Mouse (Mus musculus): ENCODE data around the gene Chchd5. TPM values are rescaled to one million over a fixed set of nuclear protein-coding genes. Genes with fewer than 3 reads are reported as not detected.

Chchd5 gene
- polyA plus RNA-seq, 1 experiment from 2014 or later: 26.1 TPM

DNA sequence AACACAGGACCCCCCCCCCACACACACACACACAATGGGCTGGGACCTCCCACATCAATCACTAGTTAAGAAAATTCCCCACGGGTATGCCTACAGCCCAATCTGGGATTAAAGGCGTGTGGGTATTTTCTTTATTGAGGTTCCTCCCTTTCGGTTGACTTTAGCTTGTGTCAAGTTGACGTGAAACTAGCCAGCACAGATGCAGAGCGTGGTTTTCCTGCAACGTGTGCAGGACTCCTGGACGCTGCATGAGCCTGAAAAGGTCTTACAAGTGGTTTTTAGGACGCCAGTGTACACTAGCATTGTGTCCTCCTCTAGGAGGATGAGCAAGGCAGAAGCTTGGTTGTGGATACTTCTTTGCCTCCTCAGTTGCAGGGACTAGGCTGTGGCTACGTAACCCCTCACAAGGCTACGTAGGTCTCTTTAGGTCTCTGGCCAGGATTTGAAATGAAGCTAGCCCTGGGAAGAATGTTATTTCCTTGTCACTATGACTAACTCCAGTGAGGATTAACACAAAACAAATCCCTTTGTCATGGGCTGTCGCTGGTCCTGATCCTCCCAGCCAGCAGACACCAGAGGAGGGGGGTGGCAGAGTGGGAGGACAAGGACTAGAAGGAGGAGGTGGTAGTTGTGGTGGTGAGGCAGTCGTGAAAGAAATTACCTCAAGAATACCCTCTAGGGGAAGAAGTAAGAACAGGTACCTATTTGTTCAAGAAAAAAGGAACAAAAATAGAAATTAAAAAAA is 47.3 kb downstream of the Chchd5 start:
- Histone ChIP-seq H3K27me3 (ENCODE audit: insufficient read depth, low read length) (no peaks in the 10 kb centered on the region), H3K36me3 (ENCODE audit: insufficient read depth, low read length) (no peaks in the 10 kb centered on the region), H3K4me1 (ENCODE audit: insufficient read depth, low read length) (no peaks in the 10 kb centered on the region), H3K9me3 (ENCODE audit: low read length) (no peaks in the 10 kb centered on the region), H3K4me2 (replicated peaks; ENCODE audit: low read depth, low read length) (no peak overlapping the region), H3K4me3 (ENCODE audit: low read length) (no peak overlapping the region), H3K9ac (replicated peaks; ENCODE audit: low read length) (no peak overlapping the region), H3K27ac (ENCODE audit: low read length) (no peak overlapping the region)
- WGBS: 73% methylated on average over 12 of the region's 12 CpGs
- no peak for ATAC-seq (ENCODE audit: low FRiP score, low TSS enrichment)

DNA sequence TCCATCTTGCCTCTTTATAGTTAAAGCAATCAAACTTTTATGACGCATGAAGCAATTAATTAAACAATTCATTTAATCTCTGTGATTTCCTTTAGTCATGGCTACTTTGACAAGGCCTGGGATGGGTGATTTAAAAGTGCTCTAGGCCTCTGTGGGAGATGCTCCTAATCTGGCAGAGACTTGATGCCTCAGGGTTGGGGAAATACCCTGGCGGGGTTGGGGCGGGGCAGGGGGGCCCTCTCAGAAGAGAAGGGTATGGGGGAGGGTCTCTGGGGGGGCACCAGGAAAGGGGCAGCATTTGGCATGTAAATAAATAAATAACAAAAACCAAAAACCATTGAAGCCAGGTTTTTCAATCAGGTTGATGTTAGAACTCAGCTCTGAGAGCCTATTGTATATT is 48.2 kb downstream of the Chchd5 start:
- no peak overlapping the region for H3K27ac ChIP-seq (ENCODE audit: low read length)
- H3K36me3 ChIP-seq (ENCODE audit: insufficient read depth, low read length): no peaks in the 10 kb centered on the region
- no peak overlapping the region for H3K9ac ChIP-seq (replicated peaks; ENCODE audit: low read length)
- ATAC-seq (ENCODE audit: low FRiP score, low TSS enrichment): no peak
- no peak overlapping the region for H3K4me2 ChIP-seq (replicated peaks; ENCODE audit: low read depth, low read length)
- H3K4me1 ChIP-seq (ENCODE audit: insufficient read depth, low read length): no peaks in the 10 kb centered on the region
- WGBS: 64% methylated on average over 3 of the region's 3 CpGs
- H3K9me3 ChIP-seq (ENCODE audit: low read length): no peaks in the 10 kb centered on the region
- no peak overlapping the region for H3K4me3 ChIP-seq (ENCODE audit: low read length)
- no peaks in the 10 kb centered on the region for H3K27me3 ChIP-seq (ENCODE audit: insufficient read depth, low read length)

DNA sequence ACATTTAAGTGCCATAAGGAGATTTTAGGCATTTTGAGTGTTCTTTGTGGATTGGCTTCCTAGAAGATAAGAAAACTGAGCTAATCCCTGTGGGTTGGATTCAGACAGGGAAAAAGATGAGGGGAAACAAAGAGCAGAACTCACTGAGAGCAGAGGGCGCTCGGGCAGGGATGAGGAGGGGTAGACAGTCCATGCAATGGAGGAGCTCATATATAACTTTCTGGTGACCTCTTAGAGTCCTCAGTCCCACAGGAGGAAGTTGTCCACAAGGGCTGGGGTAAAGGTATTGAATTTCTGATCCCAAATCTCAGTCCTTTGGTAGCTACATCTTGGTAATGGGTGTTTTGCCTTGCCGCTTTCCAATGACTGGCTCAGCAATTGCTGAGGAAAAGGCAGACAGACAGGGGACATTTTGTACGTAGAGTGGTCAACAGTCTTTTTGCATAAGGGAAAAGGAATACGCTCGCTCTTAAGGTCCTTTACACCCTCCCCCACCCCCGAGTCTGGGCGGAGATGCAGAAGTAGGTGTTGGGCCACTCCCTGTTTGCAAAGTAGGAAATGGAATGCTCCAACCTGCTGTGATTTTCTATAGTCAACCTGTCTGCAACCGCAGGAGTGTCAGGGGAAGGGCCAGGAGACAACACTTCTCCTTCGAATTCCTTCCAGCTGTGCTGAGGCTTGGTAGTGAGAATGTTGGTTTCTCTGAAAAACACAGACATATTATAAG is 48.8 kb downstream of the Chchd5 start:
- WGBS: 43% methylated on average over 10 of the region's 10 CpGs
- Histone ChIP-seq H3K9me3 (ENCODE audit: low read length) (no peaks in the 10 kb centered on the region), H3K9ac (replicated peaks; ENCODE audit: low read length) (no peak overlapping the region), H3K27me3 (ENCODE audit: insufficient read depth, low read length) (no peaks in the 10 kb centered on the region), H3K4me3 (ENCODE audit: low read length) (no peak overlapping the region), H3K36me3 (ENCODE audit: insufficient read depth, low read length) (no peaks in the 10 kb centered on the region), H3K4me2 (replicated peaks; ENCODE audit: low read depth, low read length) (no peak overlapping the region), H3K4me1 (ENCODE audit: insufficient read depth, low read length) (no peaks in the 10 kb centered on the region), H3K27ac (ENCODE audit: low read length) (no peak overlapping the region)
- ATAC-seq (ENCODE audit: low FRiP score, low TSS enrichment): no peak

DNA sequence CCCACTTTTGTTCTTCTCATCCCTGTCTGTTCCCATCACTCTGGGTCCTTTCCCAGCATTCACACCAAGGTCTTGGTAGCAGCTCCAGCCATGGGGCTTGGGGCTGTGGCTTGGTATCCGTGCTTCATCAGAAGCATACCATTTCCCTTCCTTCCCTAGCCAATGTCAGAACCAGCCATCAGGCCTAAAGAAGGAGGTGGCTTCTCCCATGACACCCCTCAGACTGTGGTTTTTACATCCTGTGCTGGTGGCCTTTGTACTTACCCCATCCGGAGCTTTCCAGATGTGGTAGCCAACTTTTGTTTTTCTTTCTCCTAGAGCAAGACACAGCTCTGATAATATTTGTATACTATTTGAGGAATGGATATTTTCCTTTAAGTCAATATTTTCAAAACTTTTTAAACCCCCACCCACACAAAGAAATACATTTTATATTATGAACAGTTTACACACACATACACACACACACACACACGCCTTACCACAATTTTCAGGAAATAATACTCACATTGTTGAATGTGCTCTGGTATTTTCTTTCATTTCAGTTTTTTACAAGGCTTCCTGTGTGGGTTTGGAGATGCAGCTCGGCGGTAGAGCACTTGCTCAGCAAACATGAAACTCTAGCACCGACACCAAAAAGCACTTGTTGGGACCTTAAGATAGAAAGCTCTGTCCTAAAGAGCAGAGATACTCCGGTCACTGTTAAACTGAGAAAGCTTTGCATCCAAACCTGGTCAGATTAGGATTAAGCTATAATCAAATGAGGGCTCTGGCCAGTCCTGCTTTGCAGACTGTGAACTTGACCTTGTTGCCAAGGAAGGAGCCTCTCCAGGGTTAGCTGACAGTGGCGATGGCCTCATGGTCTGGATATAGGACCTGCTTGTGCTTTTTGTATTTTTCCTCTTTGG is 50.7 kb downstream of the Chchd5 start:
- H3K9ac ChIP-seq (replicated peaks; ENCODE audit: low read length): no peak overlapping the region
- no peaks in the 10 kb centered on the region for H3K4me1 ChIP-seq (ENCODE audit: insufficient read depth, low read length)
- no peak overlapping the region for H3K27ac ChIP-seq (ENCODE audit: low read length)
- no peaks in the 10 kb centered on the region for H3K9me3 ChIP-seq (ENCODE audit: low read length)
- no peaks in the 10 kb centered on the region for H3K36me3 ChIP-seq (ENCODE audit: insufficient read depth, low read length)
- 77% methylated on average over 8 of the region's 8 CpGs for WGBS
- ATAC-seq (ENCODE audit: low FRiP score, low TSS enrichment): no peak
- no peaks in the 10 kb centered on the region for H3K27me3 ChIP-seq (ENCODE audit: insufficient read depth, low read length)
- no peak overlapping the region for H3K4me3 ChIP-seq (ENCODE audit: low read length)
- H3K4me2 ChIP-seq (replicated peaks; ENCODE audit: low read depth, low read length): no peak overlapping the region

- no peaks in the 10 kb centered on the region for H3K27me3 ChIP-seq (ENCODE audit: insufficient read depth, low read length)
- 90% methylated on average over 5 of the region's 5 CpGs for WGBS
- no peaks in the 10 kb centered on the region for H3K9me3 ChIP-seq (ENCODE audit: low read length)
- no peak for ATAC-seq (ENCODE audit: low FRiP score, low TSS enrichment)
- no peak overlapping the region for H3K4me3 ChIP-seq (ENCODE audit: low read length)
- no peak overlapping the region for H3K27ac ChIP-seq (ENCODE audit: low read length)
- H3K36me3 ChIP-seq (ENCODE audit: insufficient read depth, low read length): no peaks in the 10 kb centered on the region
- no peaks in the 10 kb centered on the region for H3K4me1 ChIP-seq (ENCODE audit: insufficient read depth, low read length)
- H3K9ac ChIP-seq (replicated peaks; ENCODE audit: low read length): no peak overlapping the region
- no peak overlapping the region for H3K4me2 ChIP-seq (replicated peaks; ENCODE audit: low read depth, low read length)
Measured at GRCm38 (mm10) chr2:129181509-129181908, 52.0 kb downstream of the Chchd5 start.

GRCm38 (mm10) chr2:129182412-129182811 is 52.9 kb downstream of the Chchd5 start:
- H3K4me2 ChIP-seq (replicated peaks; ENCODE audit: low read depth, low read length): no peak overlapping the region
- H3K36me3 ChIP-seq (ENCODE audit: insufficient read depth, low read length): no peaks in the 10 kb centered on the region
- ATAC-seq (ENCODE audit: low FRiP score, low TSS enrichment): no peak
- no peaks in the 10 kb centered on the region for H3K4me1 ChIP-seq (ENCODE audit: insufficient read depth, low read length)
- no peaks in the 10 kb centered on the region for H3K27me3 ChIP-seq (ENCODE audit: insufficient read depth, low read length)
- WGBS: 94% methylated on average over 1 of the region's 1 CpGs
- H3K4me3 ChIP-seq (ENCODE audit: low read length): no peak overlapping the region
- no peak overlapping the region for H3K27ac ChIP-seq (ENCODE audit: low read length)
- no peak overlapping the region for H3K9ac ChIP-seq (replicated peaks; ENCODE audit: low read length)
- H3K9me3 ChIP-seq (ENCODE audit: low read length): no peaks in the 10 kb centered on the region

DNA sequence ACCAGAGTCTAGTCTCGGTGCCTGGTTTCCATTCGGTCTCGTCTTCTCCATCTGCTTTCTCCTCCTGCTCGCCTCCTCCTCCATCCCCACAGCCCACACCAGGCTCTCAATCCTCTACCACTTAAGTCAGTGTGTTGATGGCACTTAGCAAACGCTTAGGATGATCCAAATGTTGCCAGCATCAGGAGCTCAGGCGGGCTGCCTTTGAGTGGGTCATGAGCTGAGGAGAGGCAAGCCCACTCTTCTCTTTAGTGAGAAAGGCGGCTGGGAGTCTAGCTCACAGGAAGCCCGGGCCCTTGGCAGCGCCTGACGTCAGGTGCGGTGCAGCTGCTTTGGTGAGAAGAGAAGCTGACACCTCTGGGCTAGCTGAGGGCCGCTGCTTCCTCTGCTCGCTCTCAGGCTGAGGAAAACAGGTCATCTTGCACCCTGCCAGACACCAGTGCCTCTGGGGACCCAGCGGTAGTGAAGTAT is 54.1 kb downstream of the Chchd5 start:
- ATAC-seq (ENCODE audit: low FRiP score, low TSS enrichment): no peak
- Histone ChIP-seq H3K27me3 (ENCODE audit: insufficient read depth, low read length) (no peaks in the 10 kb centered on the region), H3K4me2 (replicated peaks; ENCODE audit: low read depth, low read length) (no peak overlapping the region), H3K4me1 (ENCODE audit: insufficient read depth, low read length) (no peaks in the 10 kb centered on the region), H3K9me3 (ENCODE audit: low read length) (no peaks in the 10 kb centered on the region), H3K36me3 (ENCODE audit: insufficient read depth, low read length) (no peaks in the 10 kb centered on the region), H3K9ac (replicated peaks; ENCODE audit: low read length) (no peak overlapping the region), H3K4me3 (ENCODE audit: low read length) (no peak overlapping the region), H3K27ac (ENCODE audit: low read length) (no peak overlapping the region)
- 42% methylated on average over 14 of the region's 14 CpGs for WGBS

Other genes starting within 250 kb of the Chchd5 start
- gene Zc3h8, start 185.6 kb upstream of the Chchd5 start, polyA plus RNA-seq (2015; fragmentation: Nextera tagmentation; extraction: Ambion mirVana): 7.9 and 8.2 TPM in 2 replicates
- 1.4 and 2.3 TPM in 2 replicates for gene Zc3h6, start 162.3 kb upstream of the Chchd5 start, polyA plus RNA-seq (2015; fragmentation: Nextera tagmentation; extraction: Ambion mirVana)
- gene Gm10762, start 162.0 kb upstream of the Chchd5 start, polyA plus RNA-seq (2015; fragmentation: Nextera tagmentation; extraction: Ambion mirVana): 12.7 and 12.9 TPM in 2 replicates
- gene Vinac1, start 81.5 kb upstream of the Chchd5 start, polyA plus RNA-seq (2015; fragmentation: Nextera tagmentation; extraction: Ambion mirVana): 0.04 TPM in 1 of 2 replicates, not detected in the other
- gene Ttl, start 63.8 kb upstream of the Chchd5 start, polyA plus RNA-seq (2015; fragmentation: Nextera tagmentation; extraction: Ambion mirVana): 13.4 TPM in 2 replicates
- gene Polr1b, start 28.7 kb upstream of the Chchd5 start, polyA plus RNA-seq (2015; fragmentation: Nextera tagmentation; extraction: Ambion mirVana): 27.2 and 33.4 TPM in 2 replicates
- 28.3 and 31.3 TPM in 2 replicates for gene Slc20a1, start 69.1 kb downstream of the Chchd5 start, polyA plus RNA-seq (2015; fragmentation: Nextera tagmentation; extraction: Ambion mirVana)
- gene Ckap2l, start 167.5 kb downstream of the Chchd5 start, polyA plus RNA-seq (2015; fragmentation: Nextera tagmentation; extraction: Ambion mirVana): 43.7 and 52.2 TPM in 2 replicates
- not detected in 2 replicates for gene Il1a, start 180.3 kb downstream of the Chchd5 start, polyA plus RNA-seq (2015; fragmentation: Nextera tagmentation; extraction: Ambion mirVana)
- 0.30 TPM in 1 of 2 replicates, not detected in the other for gene Il1b, start 241.4 kb downstream of the Chchd5 start, polyA plus RNA-seq (2015; fragmentation: Nextera tagmentation; extraction: Ambion mirVana)